Mouse (Mus musculus) left cerebral cortex, postnatal 4 days (tissue): ENCODE measurements around the gene Slit3. TPM values are rescaled to one million over a fixed set of nuclear protein-coding genes. Genes with fewer than 3 reads are reported as not detected.

Experiments used
- DNase-seq: peaks from one replicate; pipeline ENCODE4 v3.0.0-alpha.2; 2022
- intact Hi-C: fragments of 180-260 bp; cut with DNase I; formaldehyde crosslinking; loops from one replicate; pipeline ENCODE4 v1.15.1; 2025
- total RNA-seq, 2 experiments: library from RNA; stranded (reverse); gene quantifications; 2 replicates each; pipeline ENCODE4 v1.2.3; 2021

Slit3 gene
- total RNA-seq, 2 experiments from 2014 or later = 21.2 to 29.1 TPM

- intact Hi-C loops = loop anchor here (10.0 kb wide), 1 partner anchor 209 kb away; no protein-coding TSS in a partner anchor
- DNase-seq = peak; percentile 23
These were observed 542.6 kb downstream of the Slit3 start for GRCm38 (mm10) chr11:35663661-35664060.

GRCm38 (mm10) chr11:35664991-35665390, 544.0 kb downstream of the Slit3 start:
- DNase-seq = peak; percentile 67
- intact Hi-C loops = loop anchor here (10.0 kb wide), 1 partner anchor 210 kb away; no protein-coding TSS in a partner anchor

- DNase-seq = peak; percentile 36
- intact Hi-C loops = loop anchor here (10.0 kb wide), 1 partner anchor 213 kb away; no protein-coding TSS in a partner anchor
These were observed 546.4 kb downstream of the Slit3 start for GRCm38 (mm10) chr11:35667428-35667827.

- intact Hi-C loops = loop anchor here (10.0 kb wide), 1 partner anchor 213 kb away; no protein-coding TSS in a partner anchor
- DNase-seq = peak; percentile 70
These were observed 547.1 kb downstream of the Slit3 start for GRCm38 (mm10) chr11:35668138-35668537.

GRCm38 (mm10) chr11:35668750-35669149, 547.7 kb downstream of the Slit3 start:
- intact Hi-C loops = loop anchor here (10.0 kb wide), 1 partner anchor 214 kb away; no protein-coding TSS in a partner anchor
- DNase-seq = peak; percentile 94

GRCm38 (mm10) chr11:35669536-35669935, 548.5 kb downstream of the Slit3 start:
- no peak for DNase-seq
- intact Hi-C loops = loop anchor here (10.0 kb wide), 1 partner anchor 215 kb away; no protein-coding TSS in a partner anchor

- intact Hi-C loops = no loop called here
- DNase-seq = peak; percentile 47
These were observed 549.2 kb downstream of the Slit3 start for GRCm38 (mm10) chr11:35670181-35670580.

GRCm38 (mm10) chr11:35670746-35671145, 549.7 kb downstream of the Slit3 start:
- peak; percentile 63 for DNase-seq
- intact Hi-C loops = no loop called here

GRCm38 (mm10) chr11:35673050-35673449, 552.0 kb downstream of the Slit3 start:
- intact Hi-C loops = no loop called here
- peak; percentile 95 for DNase-seq

- intact Hi-C loops = no loop called here
- DNase-seq = no peak
These were observed 553.2 kb downstream of the Slit3 start for GRCm38 (mm10) chr11:35674242-35674641.

- intact Hi-C loops = no loop called here
- DNase-seq = no peak
These were observed 555.7 kb downstream of the Slit3 start for GRCm38 (mm10) chr11:35676744-35677143.

- intact Hi-C loops = no loop called here
- DNase-seq = no peak
These were observed 559.0 kb downstream of the Slit3 start for GRCm38 (mm10) chr11:35679976-35680375.

GRCm38 (mm10) chr11:35687316-35687715, 566.3 kb downstream of the Slit3 start:
- intact Hi-C loops = no loop called here
- no peak for DNase-seq

- intact Hi-C loops = no loop called here
- DNase-seq = no peak
These were observed 569.7 kb downstream of the Slit3 start for GRCm38 (mm10) chr11:35690515-35691281.

GRCm38 (mm10) chr11:35693136-35693535, 572.1 kb downstream of the Slit3 start:
- intact Hi-C loops = loop anchor here (2.0 kb wide), 1 partner anchor 240 kb away; no protein-coding TSS in a partner anchor
- peak; percentile 83 for DNase-seq

GRCm38 (mm10) chr11:35693625-35694024, 572.6 kb downstream of the Slit3 start:
- DNase-seq = no peak
- intact Hi-C loops = loop anchor here (2.0 kb wide), 1 partner anchor 241 kb away; no protein-coding TSS in a partner anchor

- DNase-seq = no peak
- intact Hi-C loops = no loop called here
These were observed 576.5 kb downstream of the Slit3 start for GRCm38 (mm10) chr11:35697476-35697875.

- intact Hi-C loops = no loop called here
- DNase-seq = no peak
These were observed 577.9 kb downstream of the Slit3 start for GRCm38 (mm10) chr11:35698901-35699300.

- intact Hi-C loops = no loop called here
These were observed 582.4 kb downstream of the Slit3 start for GRCm38 (mm10) chr11:35703471-35703870.

GRCm38 (mm10) chr11:35704381-35704780, 583.4 kb downstream of the Slit3 start:
- intact Hi-C loops = no loop called here
- no peak for DNase-seq

More at GRCm38 (mm10) chr11:35703471-35703870, 582.4 kb downstream of the Slit3 start:
- DNase-seq = no peak

- intact Hi-C loops = no loop called here
- no peak for DNase-seq
These were observed 583.9 kb downstream of the Slit3 start for GRCm38 (mm10) chr11:35704927-35705326.

GRCm38 (mm10) chr11:35707431-35707830, 586.4 kb downstream of the Slit3 start:
- no peak for DNase-seq
- intact Hi-C loops = no loop called here
